Mouse (Mus musculus) midbrain, embryonic 10.5 days (tissue): ENCODE measurements around the gene Cacna2d3. TPM values are rescaled to one million over a fixed set of nuclear protein-coding genes. Genes with fewer than 3 reads are reported as not detected.

Source experiments
- DNase-seq: peaks from one replicate; pipeline ENCODE4 v3.0.0-alpha.2; 2017; ENCODE audit warnings: low spot score
- H3K27ac ChIP-seq: fragments of 300-500 bp; sonication (generic); replicated peaks from 2 replicates; pipeline ENCODE4 v1.5.1; 2016; ENCODE audit warnings: mild to moderate bottlenecking
- H3K27me3 ChIP-seq: fragments of 300-500 bp; sonication (generic); 2 replicates; pipeline ENCODE4 v1.6.1; 2016; ENCODE audit warnings: low read depth, mild to moderate bottlenecking; ENCODE audit not compliant: poor library complexity, severe bottlenecking
- H3K36me3 ChIP-seq: fragments of 300-500 bp; sonication (generic); 2 replicates; pipeline ENCODE4 v1.6.1; 2016; ENCODE audit warnings: mild to moderate bottlenecking, moderate library complexity
- H3K4me1 ChIP-seq: fragments of 300-500 bp; sonication (generic); 2 replicates; pipeline ENCODE4 v1.6.1; 2016
- H3K4me3 ChIP-seq: fragments of 300-500 bp; sonication (generic); 2 replicates; pipeline ENCODE4 v1.5.1; 2016; ENCODE audit warnings: mild to moderate bottlenecking, moderate library complexity
- H3K9me3 ChIP-seq: fragments of 300-500 bp; sonication (generic); replicated peaks from 2 replicates; pipeline ENCODE4 v1.6.1; 2016; ENCODE audit warnings: mild to moderate bottlenecking
- WGBS: fragments of 180-500 bp; shearing (Covaris S2); methylation state at CpG from one replicate; pipeline ENCODE4 v1.1.7; 2016; 5-methylcytosine and 5-hydroxymethylcytosine counted together
- polyA plus RNA-seq: library from polyadenylated mRNA; unstranded; fragments of >200 nt; fragmentation: Nextera tagmentation; extraction: Ambion mirVana; gene quantifications from 2 replicates; pipeline ENCODE4 v1.2.1, GENCODE M21; 2016

Cacna2d3 gene
- polyA plus RNA-seq, 1 experiment from 2014 or later = 5.6 TPM

GRCm38 (mm10) chr14:29085493-29086159, 636.0 kb downstream of the Cacna2d3 start:
- Histone ChIP-seq H3K4me3 (no peak overlapping the region), H3K4me1 (peaks cover 16% of the 10 kb centered on the region), H3K9me3 (no peaks in the 10 kb centered on the region), H3K27me3 (peaks cover 5% of the 10 kb centered on the region; the same call in 1 of the 2 replicates), H3K36me3 (no peaks in the 10 kb centered on the region), H3K27ac (no peak overlapping the region)
- WGBS = 82% methylated on average over 7 of the region's 7 CpGs
- no peak for DNase-seq

- H3K36me3 ChIP-seq = no peaks in the 10 kb centered on the region
- H3K4me3 ChIP-seq = no peak overlapping the region
- H3K4me1 ChIP-seq = peaks cover 13% of the 10 kb centered on the region; the same call in 1 of the 2 replicates
- DNase-seq = no peak
- no peaks in the 10 kb centered on the region for H3K9me3 ChIP-seq
- 97% methylated on average over 1 of the region's 1 CpGs for WGBS
- no peak overlapping the region for H3K27ac ChIP-seq
- no peaks in the 10 kb centered on the region for H3K27me3 ChIP-seq
Measured at GRCm38 (mm10) chr14:29082171-29082570, 639.5 kb downstream of the Cacna2d3 start.

GRCm38 (mm10) chr14:29080630-29081029, 641.0 kb downstream of the Cacna2d3 start:
- Histone ChIP-seq H3K27me3 (no peaks in the 10 kb centered on the region), H3K4me1 (0 out of 2 replicates have a peak, but pooled peaks cover 8% of the 10 kb centered on the region), H3K27ac (no peak overlapping the region), H3K4me3 (no peak overlapping the region), H3K9me3 (no peaks in the 10 kb centered on the region), H3K36me3 (no peaks in the 10 kb centered on the region)
- 85% methylated on average over 4 of the region's 4 CpGs for WGBS
- DNase-seq = no peak

- no peaks in the 10 kb centered on the region for H3K27me3 ChIP-seq
- no peak overlapping the region for H3K4me3 ChIP-seq
Measured at GRCm38 (mm10) chr14:29080228-29080627, 641.4 kb downstream of the Cacna2d3 start.

GRCm38 (mm10) chr14:29077418-29077817, 644.2 kb downstream of the Cacna2d3 start:
- no peaks in the 10 kb centered on the region for H3K27me3 ChIP-seq
- DNase-seq = no peak
- no peak overlapping the region for H3K27ac ChIP-seq
- H3K9me3 ChIP-seq = no peaks in the 10 kb centered on the region
- peaks cover 16% of the 10 kb centered on the region for H3K4me1 ChIP-seq
- H3K36me3 ChIP-seq = no peaks in the 10 kb centered on the region
- no peak overlapping the region for H3K4me3 ChIP-seq
- WGBS = 68% methylated on average over 3 of the region's 3 CpGs

More at GRCm38 (mm10) chr14:29080228-29080627, 641.4 kb downstream of the Cacna2d3 start:
- 83% methylated on average over 4 of the region's 4 CpGs for WGBS
- Histone ChIP-seq H3K4me1 (0 out of 2 replicates have a peak, but pooled peaks cover 8% of the 10 kb centered on the region), H3K36me3 (no peaks in the 10 kb centered on the region), H3K9me3 (no peaks in the 10 kb centered on the region), H3K27ac (no peak overlapping the region)
- DNase-seq = no peak

GRCm38 (mm10) chr14:29073747-29074146, 647.9 kb downstream of the Cacna2d3 start:
- Histone ChIP-seq H3K27me3 (no peaks in the 10 kb centered on the region), H3K9me3 (no peaks in the 10 kb centered on the region), H3K27ac (no peak overlapping the region), H3K4me3 (no peak overlapping the region), H3K4me1 (peaks cover 14% of the 10 kb centered on the region), H3K36me3 (no peaks in the 10 kb centered on the region)
- DNase-seq = no peak
- WGBS = 85% methylated on average over 4 of the region's 4 CpGs

- no peak overlapping the region for H3K27ac ChIP-seq
- no peaks in the 10 kb centered on the region for H3K36me3 ChIP-seq
- DNase-seq = no peak
- no peaks in the 10 kb centered on the region for H3K4me1 ChIP-seq
- WGBS = 87% methylated on average over 2 of the region's 2 CpGs
- H3K27me3 ChIP-seq = no peaks in the 10 kb centered on the region
- H3K9me3 ChIP-seq = no peaks in the 10 kb centered on the region
- no peak overlapping the region for H3K4me3 ChIP-seq
Measured at GRCm38 (mm10) chr14:29062676-29063075, 659.0 kb downstream of the Cacna2d3 start.

- no peaks in the 10 kb centered on the region for H3K9me3 ChIP-seq
- WGBS = 90% methylated on average over 1 of the region's 1 CpGs
- DNase-seq = no peak
Measured at GRCm38 (mm10) chr14:29061491-29061890, 660.2 kb downstream of the Cacna2d3 start.

GRCm38 (mm10) chr14:29060679-29061078, 661.0 kb downstream of the Cacna2d3 start:
- H3K27ac ChIP-seq = no peak overlapping the region
- H3K4me3 ChIP-seq = no peak overlapping the region
- no peaks in the 10 kb centered on the region for H3K27me3 ChIP-seq
- no peaks in the 10 kb centered on the region for H3K9me3 ChIP-seq
- H3K4me1 ChIP-seq = no peaks in the 10 kb centered on the region
- no peak for DNase-seq
- H3K36me3 ChIP-seq = no peaks in the 10 kb centered on the region

More at GRCm38 (mm10) chr14:29061491-29061890, 660.2 kb downstream of the Cacna2d3 start:
- Histone ChIP-seq H3K27ac (no peak overlapping the region), H3K36me3 (no peaks in the 10 kb centered on the region), H3K4me1 (no peaks in the 10 kb centered on the region), H3K27me3 (no peaks in the 10 kb centered on the region), H3K4me3 (no peak overlapping the region)

- Histone ChIP-seq H3K4me3 (no peak overlapping the region), H3K27ac (no peak overlapping the region), H3K9me3 (no peaks in the 10 kb centered on the region), H3K27me3 (no peaks in the 10 kb centered on the region), H3K36me3 (no peaks in the 10 kb centered on the region; the same call in 1 of the 2 replicates), H3K4me1 (0 out of 2 replicates have a peak, but pooled peaks cover 5% of the 10 kb centered on the region)
- WGBS = 70% methylated on average over 16 of the region's 16 CpGs
- DNase-seq = no peak
Measured at GRCm38 (mm10) chr14:29051951-29052835, 669.5 kb downstream of the Cacna2d3 start.

- H3K4me1 ChIP-seq = peaks cover 10% of the 10 kb centered on the region
- H3K36me3 ChIP-seq = 0 out of 2 replicates have a peak, but pooled peaks cover 3% of the 10 kb centered on the region
- H3K27me3 ChIP-seq = 0 out of 2 replicates have a peak, but pooled peaks cover 5% of the 10 kb centered on the region
- no peaks in the 10 kb centered on the region for H3K9me3 ChIP-seq
- 67% methylated on average over 1 of the region's 1 CpGs for WGBS
- no peak overlapping the region for H3K27ac ChIP-seq
- no peak for DNase-seq
- H3K4me3 ChIP-seq = no peak overlapping the region
Measured at GRCm38 (mm10) chr14:29042355-29042754, 679.3 kb downstream of the Cacna2d3 start.

- Histone ChIP-seq H3K4me3 (no peak overlapping the region), H3K36me3 (0 out of 2 replicates have a peak, but pooled peaks cover 3% of the 10 kb centered on the region), H3K27me3 (0 out of 2 replicates have a peak, but pooled peaks cover 5% of the 10 kb centered on the region), H3K27ac (no peak overlapping the region), H3K4me1 (peaks cover 10% of the 10 kb centered on the region), H3K9me3 (no peaks in the 10 kb centered on the region)
- WGBS = 88% methylated on average over 1 of the region's 1 CpGs
- DNase-seq = no peak
Measured at GRCm38 (mm10) chr14:29041498-29041897, 680.2 kb downstream of the Cacna2d3 start.
